Mouse (Mus musculus) layer of hippocampus, adult 18-20 months (tissue): Measurements from ENCODE around the gene Morc4. TPM values are rescaled to one million over a fixed set of nuclear protein-coding genes. Genes with fewer than 3 reads are reported as not detected.

Experiments
- DNase-seq, 2 experiments: peaks; one replicate each; pipeline ENCODE4 v3.0.0; 2022; ENCODE audit warnings: low spot score in 2 of 2
- long read RNA-seq: library from polyadenylated mRNA; stranded (forward); transcript quantifications from one replicate; pipeline ENCODE4 v2.0.0, GENCODE M21; 2021
- total RNA-seq, 2 experiments: library from RNA; stranded (reverse); gene quantifications; 2 replicates each; pipeline ENCODE4 v1.2.3; 2021

The Morc4 gene
- 1 to 10 TPM; 5.6 to 6.1 TPM for total RNA-seq
- long read RNA-seq, partial matches to known transcripts, result 0 of 7 reads
- long read RNA-seq, other reads (novel, unspliced or antisense), result 6 of 7 reads

DNA sequence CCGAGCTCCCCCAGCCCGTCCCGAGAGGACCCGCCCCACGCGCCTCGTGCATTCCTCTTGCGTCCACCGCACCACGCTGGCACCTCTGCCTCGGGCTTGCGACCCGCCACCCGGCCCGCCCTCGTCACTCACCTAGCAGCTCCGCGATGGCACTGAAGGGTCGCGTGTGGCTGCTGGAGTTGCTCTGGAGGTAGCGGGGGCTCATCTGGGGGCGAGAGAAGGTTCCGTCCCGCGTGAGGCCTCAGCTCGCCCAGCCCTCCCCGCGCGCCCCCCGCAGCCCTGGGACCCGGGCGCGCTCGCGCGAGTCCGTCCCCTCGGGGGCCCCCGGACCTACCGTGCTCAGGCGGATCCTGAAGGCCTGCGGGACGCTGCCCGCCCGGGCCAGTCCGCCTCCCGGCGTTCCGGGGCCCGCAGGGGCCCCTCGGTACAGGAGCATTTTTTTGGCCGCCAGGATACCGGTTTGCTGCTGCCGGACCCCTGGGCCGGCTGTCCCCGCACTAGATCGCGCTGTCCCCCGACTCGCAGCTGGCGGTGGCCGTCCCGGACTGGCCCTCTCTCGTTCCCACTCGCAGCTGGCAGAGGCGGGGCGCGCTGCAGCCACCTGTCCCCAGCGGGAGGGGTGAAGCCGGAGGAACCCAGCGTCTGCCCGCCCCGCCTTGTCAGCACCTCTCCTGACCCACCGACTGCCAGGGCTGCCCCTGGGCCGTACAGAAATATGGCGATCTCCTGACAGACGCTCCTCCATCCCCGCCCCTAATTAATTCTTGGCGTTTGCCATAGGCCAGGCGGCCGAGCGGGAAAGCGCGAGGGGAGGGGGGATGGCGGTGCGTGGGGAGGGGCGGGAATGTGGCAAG, at the start of gene Morc4:
Gene Morc4, minus strand, starts transcription at position 740 of the 854 bp plus-strand sequence.
- DNase-seq, result peak; percentile 28 to 42

DNA sequence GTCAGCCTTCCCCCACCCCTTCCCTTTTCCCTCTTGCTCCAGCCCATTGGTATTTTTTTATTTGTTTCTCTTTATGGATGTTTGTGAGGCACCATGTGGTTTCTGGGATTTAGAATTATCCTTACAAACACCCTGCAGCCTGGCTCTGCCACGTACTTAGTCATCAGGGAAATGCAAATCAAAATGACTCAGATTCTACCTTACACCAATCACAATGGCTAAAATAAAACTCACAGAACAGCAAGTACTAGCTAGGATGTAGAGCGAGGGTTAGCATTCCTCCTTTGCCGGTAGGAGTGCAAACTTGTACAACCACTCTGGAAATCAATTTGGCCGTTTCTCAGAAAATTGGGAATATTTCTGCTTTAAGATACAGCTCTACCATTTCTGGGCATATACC, 49.1 kb upstream of the Morc4 start:
- DNase-seq, result no peak

- DNase-seq, result no peak
Observed at GRCm38 (mm10) chrX:139891387-139891786, 19.9 kb upstream of the Morc4 start.

DNA sequence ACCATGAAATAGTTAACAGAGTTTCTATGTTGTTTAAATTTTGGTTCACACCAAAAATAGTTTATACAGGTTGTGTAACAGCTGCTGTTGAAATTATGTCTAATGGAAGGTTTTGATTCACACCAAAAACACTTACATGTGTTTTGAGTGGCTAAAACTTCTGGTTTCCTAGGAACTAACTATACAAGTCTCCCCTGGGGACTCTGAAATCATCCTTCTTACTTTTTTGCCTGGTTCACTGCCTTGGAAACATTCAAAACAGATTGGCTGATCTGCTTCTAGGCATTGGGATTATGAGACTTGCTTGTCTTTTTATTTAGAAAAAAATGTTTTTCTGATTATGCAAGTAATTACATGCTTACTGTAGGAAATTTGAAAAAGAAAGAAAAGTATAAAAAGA, 11.7 kb upstream of the Morc4 start:
- no peak for DNase-seq

DNA sequence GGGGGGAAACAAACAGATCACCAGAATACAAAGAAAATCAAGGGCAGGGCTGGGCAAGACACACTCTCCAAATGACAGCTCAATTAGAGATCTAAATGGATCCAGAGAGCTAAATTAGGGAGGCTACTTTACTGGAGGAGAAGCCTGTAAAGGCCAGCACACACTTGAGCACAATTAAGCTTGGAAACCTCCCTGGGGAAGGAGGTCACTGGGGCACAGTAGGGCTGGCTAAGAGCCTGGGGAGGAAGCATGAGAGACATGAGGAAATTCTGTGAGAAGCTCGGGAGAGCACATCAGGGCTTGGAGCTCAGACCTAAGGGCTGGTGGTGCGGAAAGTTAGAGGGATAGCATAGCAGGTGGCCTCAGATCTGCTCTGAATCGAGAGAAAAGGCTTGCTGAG, 6.5 kb upstream of the Morc4 start:
- no peak for DNase-seq

GRCm38 (mm10) chrX:139877105-139877504, 5.6 kb upstream of the Morc4 start:
- no peak for DNase-seq

DNA sequence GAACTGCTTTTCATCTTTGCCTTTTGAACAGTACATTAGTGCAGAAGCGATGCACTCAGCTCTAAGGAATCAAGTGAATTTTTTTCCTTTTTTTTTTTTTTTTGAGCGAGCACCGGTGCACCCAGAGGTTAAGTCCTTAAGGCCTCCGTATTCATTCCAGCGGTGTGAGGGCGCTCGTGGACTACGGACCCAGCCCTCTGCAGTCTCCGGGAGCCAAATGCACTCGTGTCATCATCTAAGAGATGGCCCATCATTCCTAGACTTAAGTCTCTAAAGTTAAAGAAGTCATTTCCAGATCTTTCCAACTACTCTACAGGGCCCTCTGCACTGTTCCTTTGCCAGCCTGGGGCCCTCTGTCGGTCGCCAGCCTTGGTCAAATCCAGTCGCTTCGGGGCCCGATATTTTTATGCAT, 1.2 kb downstream of the Morc4 start:
- no peak for DNase-seq

GRCm38 (mm10) chrX:139859402-139859801, 12.1 kb downstream of the Morc4 start:
- no peak for DNase-seq

- no peak for DNase-seq
Observed at GRCm38 (mm10) chrX:139854795-139855194, 16.7 kb downstream of the Morc4 start.

GRCm38 (mm10) chrX:139841091-139841490, 30.4 kb downstream of the Morc4 start:
- DNase-seq, result no peak

DNA sequence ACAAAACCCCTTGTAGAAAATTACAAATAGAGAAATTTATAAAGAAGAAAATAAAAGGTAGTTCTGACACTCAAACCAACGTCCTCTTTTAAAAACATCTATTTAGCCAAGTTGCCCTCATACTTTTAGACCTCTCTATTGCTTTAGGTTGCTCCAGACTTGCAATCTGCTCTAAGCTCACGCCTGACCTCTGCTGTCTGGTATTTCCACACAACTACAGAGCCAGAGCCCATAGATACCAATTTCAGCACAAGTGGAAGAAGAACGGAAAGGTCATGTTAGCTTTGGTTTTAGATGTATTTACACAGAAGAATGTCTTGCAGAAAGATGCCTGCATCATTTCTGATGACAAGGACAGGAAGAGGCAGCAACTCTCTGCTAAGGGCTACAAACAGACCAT, 32.4 kb downstream of the Morc4 start:
- no peak for DNase-seq

GRCm38 (mm10) chrX:139832464-139832863, 39.0 kb downstream of the Morc4 start:
- peak; percentile 8 to 68 for DNase-seq

DNA sequence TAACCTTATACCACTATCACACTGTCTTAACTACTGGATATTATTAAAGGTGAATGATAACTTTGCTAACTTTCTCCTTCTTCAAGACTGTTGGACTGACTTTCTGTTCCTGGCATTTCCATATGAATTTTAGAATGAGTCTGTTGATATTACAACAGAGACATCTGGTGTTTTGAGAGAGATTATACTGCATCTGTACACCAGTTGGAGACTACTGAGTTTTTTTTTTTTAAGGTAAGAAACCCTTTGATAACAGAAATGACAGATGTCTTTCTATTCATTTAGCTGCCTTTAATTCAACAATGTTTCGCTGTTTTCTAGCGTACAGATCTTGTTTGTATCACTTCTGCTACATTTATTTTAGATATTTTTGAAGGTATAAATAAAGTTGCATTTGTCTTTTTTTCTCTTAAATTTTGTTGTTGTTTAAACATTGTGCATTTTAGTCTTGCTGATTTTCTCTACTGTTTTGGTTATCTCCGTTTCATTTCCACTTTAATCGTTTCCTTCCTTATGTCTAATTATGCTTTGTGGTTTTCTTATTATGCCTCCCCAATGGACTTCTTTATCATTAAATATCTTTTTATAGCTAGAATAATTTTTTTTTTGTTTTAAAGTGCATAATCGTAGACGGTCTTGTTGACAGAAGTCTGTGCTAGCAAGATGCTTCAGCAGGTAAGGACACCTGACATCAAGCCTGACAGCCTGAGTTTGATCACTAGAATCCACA, 42.9 kb downstream of the Morc4 start:
- DNase-seq, result no peak

DNA sequence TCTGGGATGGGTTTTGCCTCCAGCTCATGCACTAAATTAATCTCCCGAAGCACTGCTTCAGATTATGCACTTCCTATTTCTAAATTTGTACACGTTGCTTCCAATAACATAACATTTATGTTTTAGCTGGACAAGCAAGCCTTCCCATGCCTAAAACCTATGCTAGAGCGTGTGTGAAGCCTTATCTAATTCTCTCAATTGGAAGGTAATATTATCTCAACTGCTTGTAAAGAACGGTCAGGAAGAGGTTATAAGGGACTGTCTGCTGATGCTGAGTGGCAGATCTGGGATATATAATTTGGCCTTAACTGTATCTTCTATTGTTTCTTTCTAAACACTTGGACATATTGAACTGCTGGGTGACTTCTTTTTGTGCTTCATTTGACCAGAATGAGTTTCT, 44.6 kb downstream of the Morc4 start:
- DNase-seq, result no peak

- DNase-seq, result no peak
Observed at GRCm38 (mm10) chrX:139825402-139825801, 46.1 kb downstream of the Morc4 start.

DNA sequence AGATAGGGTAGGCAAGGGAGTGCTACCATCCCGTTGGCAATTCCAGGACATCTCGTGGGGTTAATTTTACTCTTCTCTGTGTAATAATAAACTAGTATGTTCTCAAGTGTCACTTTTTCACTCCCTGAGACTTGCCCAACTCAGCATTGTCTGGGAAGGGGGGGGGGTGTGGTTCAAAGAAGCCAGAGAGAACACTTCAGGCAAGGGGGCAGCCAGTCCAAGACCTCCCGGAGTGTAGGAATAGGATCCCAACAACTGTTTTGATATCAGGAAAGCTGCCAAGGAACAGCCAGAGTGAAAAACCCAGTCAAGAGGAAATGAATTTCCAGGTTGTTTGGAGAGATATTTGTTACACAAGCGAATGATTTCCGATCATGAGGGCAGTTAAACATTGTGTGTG, 56.3 kb downstream of the Morc4 start:
- DNase-seq, result no peak

GRCm38 (mm10) chrX:139814018-139814635, 57.4 kb downstream of the Morc4 start:
- no peak for DNase-seq

GRCm38 (mm10) chrX:139813299-139814002, 58.0 kb downstream of the Morc4 start:
- DNase-seq, result no peak

DNA sequence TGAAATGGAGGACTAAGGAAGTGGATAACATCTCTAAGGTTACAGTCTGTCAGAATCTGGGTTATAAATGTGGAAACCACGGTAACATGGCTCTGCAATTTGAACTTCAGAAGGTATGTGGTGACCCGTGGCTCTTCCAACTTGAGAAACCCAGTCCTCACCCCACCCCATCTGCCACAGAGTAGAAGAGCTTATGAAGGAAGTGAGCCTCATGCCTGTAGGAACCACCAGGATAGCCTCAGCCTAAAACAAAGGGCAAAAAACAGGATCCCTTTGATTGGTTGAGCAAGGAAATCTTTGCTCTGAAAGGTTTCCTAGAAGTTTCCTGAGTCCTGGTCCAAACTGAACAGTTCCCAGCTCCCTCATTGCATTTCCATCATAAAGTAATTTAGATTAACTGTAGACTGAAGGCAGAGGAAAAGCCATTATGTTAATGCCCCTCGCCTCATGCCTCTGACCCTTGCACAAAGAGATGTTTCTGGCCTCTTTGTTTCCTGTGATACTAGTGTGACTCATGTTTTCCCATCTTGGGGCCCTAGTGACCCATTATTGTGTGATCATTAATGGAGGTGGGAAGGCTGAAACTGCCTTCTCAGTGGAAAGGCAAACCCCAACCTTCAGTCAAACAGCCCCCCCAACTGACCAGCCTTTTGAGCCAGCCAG, 58.7 kb downstream of the Morc4 start:
- no peak for DNase-seq

DNA sequence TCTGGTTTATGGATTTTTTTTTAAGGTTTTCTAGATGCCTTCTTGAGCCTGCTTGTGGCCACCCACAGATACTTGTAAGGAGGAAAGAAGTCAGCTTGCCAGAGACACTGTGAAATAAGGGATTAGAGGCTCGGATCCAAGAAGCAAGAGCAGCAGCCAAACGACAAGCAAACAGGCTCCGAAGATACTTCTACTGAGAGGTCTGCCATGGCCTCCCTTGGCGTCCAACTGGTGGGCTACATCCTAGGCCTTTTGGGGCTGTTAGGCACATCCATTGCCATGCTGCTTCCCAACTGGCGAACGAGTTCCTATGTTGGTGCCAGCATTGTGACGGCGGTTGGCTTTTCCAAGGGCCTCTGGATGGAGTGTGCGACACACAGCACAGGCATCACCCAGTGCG, 63.0 kb downstream of the Morc4 start:
- no peak for DNase-seq

GRCm38 (mm10) chrX:139808085-139808484, 63.4 kb downstream of the Morc4 start:
- peak in 1 of 2 experiments; percentile 5 for DNase-seq
